Mouse (Mus musculus) kidney, postnatal 0 days (tissue): ENCODE measurements around the gene Nid2. TPM values are rescaled to one million over a fixed set of nuclear protein-coding genes. Genes with fewer than 3 reads are reported as not detected.
A peak's percentile ranks its signal among the peaks of the same experiment; 100 is the strongest.

Source experiments
- ATAC-seq: fragments of 200-750 bp; cut with Nextera tagmentation; replicated peaks from 2 replicates; pipeline ENCODE4 v1.8.0; 2017; ENCODE audit warnings: low read depth, moderate number of reproducible peaks, moderate TSS enrichment, moderate library complexity; ENCODE audit not compliant: low FRiP score
- DNase-seq: peaks from one replicate; pipeline ENCODE4 v3.0.0-alpha.2; 2016; ENCODE audit warnings: low spot score
- H3K27ac ChIP-seq: fragments of 300-500 bp; sonication (generic); 2 replicates; pipeline ENCODE4 v1.5.1; 2014; ENCODE audit warnings: mild to moderate bottlenecking
- H3K27me3 ChIP-seq: fragments of 300-500 bp; sonication (generic); 2 replicates; pipeline ENCODE4 v1.6.1; 2014; ENCODE audit warnings: low read length, mixed read lengths; ENCODE audit not compliant: insufficient read depth
- H3K36me3 ChIP-seq: fragments of 300-500 bp; sonication (generic); 2 replicates; pipeline ENCODE4 v1.6.1; 2014; ENCODE audit warnings: low read length, mixed read lengths; ENCODE audit not compliant: insufficient read depth
- H3K4me1 ChIP-seq: fragments of 300-500 bp; sonication (generic); replicated peaks from 2 replicates; pipeline ENCODE4 v1.6.1; 2014; ENCODE audit warnings: antibody characterized with exemption, low read length, mixed read lengths; ENCODE audit not compliant: insufficient read depth
- H3K4me2 ChIP-seq: fragments of 300-500 bp; sonication (generic); 2 replicates; pipeline ENCODE4 v1.6.1; 2014; ENCODE audit warnings: mild to moderate bottlenecking, low read length, moderate library complexity, mixed read lengths
- H3K4me3 ChIP-seq: fragments of 300-500 bp; sonication (generic); replicated peaks from 2 replicates; pipeline ENCODE4 v1.5.1; 2014; ENCODE audit warnings: low read depth, low read length
- H3K9ac ChIP-seq: fragments of 300-500 bp; sonication (generic); 2 replicates; pipeline ENCODE4 v1.6.1; 2014; ENCODE audit warnings: low read depth, low read length
- H3K9me3 ChIP-seq: fragments of 300-500 bp; sonication (generic); replicated peaks from 2 replicates; pipeline ENCODE4 v1.6.1; 2016; ENCODE audit warnings: low read length, inconsistent platforms, mixed read lengths
- CTCF ChIP-seq: IDR thresholded peaks from 2 replicates; pipeline ENCODE4 v1.5.1; 2016; ENCODE audit warnings: antibody characterized with exemption, low read depth, mild to moderate bottlenecking, moderate library complexity
- WGBS: fragments of 180-500 bp; shearing (Covaris S2); extraction: QIAGEN DNeasy Blood & Tissue Kit; methylation state at CpG from one replicate; pipeline ENCODE4 v1.1.7; 2014; 5-methylcytosine and 5-hydroxymethylcytosine counted together
- polyA plus RNA-seq: library from polyadenylated mRNA; unstranded; fragments of >200 nt; fragmentation: Nextera tagmentation; extraction: Ambion mirVana; gene quantifications from 2 replicates; pipeline ENCODE4 v1.2.1, GENCODE M21; 2015

The Nid2 gene
- polyA plus RNA-seq, 1 experiment from 2014 or later, result 65.3 TPM

GRCm38 (mm10) chr14:19740147-19740738 is 10.8 kb upstream of the Nid2 start:
- Histone ChIP-seq H3K4me1 (peaks cover 11% of the 10 kb centered on the region; the same call in 1 of the 2 replicates), H3K9me3 (no peaks in the 10 kb centered on the region), H3K9ac (no peak overlapping the region), H3K4me3 (no peak overlapping the region), H3K36me3 (no peaks in the 10 kb centered on the region), H3K27me3 (no peaks in the 10 kb centered on the region), H3K27ac (no peak overlapping the region), H3K4me2 (no peak overlapping the region)
- no peak for ATAC-seq
- no peak for DNase-seq
- 77% methylated on average over 6 of the region's 6 CpGs for WGBS
- TF ChIP-seq CTCF, result no peak

GRCm38 (mm10) chr14:19744876-19745275 is 6.2 kb upstream of the Nid2 start:
- ATAC-seq, result peak; percentile 49; the same call in 1 of the 2 replicates
- Histone ChIP-seq H3K4me2 (no peak overlapping the region), H3K4me1 (peaks cover 22% of the 10 kb centered on the region), H3K27ac (no peak overlapping the region), H3K27me3 (no peaks in the 10 kb centered on the region), H3K4me3 (no peak overlapping the region), H3K36me3 (no peaks in the 10 kb centered on the region), H3K9me3 (no peaks in the 10 kb centered on the region), H3K9ac (no peak overlapping the region)
- peak; percentile 83 for DNase-seq
- 36% methylated on average over 5 of the region's 5 CpGs for WGBS
- no peak for TF ChIP-seq CTCF

- WGBS, result 40% methylated on average over 2 of the region's 2 CpGs
- no peaks in the 10 kb centered on the region for H3K36me3 ChIP-seq
- DNase-seq, result peak; percentile 71
- no peaks in the 10 kb centered on the region for H3K27me3 ChIP-seq
- H3K27ac ChIP-seq, result no peak overlapping the region
- no peak for TF ChIP-seq CTCF
- ATAC-seq, result no peak
- H3K4me1 ChIP-seq, result peaks cover 32% of the 10 kb centered on the region
- H3K4me2 ChIP-seq, result no peak overlapping the region
- no peak overlapping the region for H3K9ac ChIP-seq
- no peaks in the 10 kb centered on the region for H3K9me3 ChIP-seq
- no peak overlapping the region for H3K4me3 ChIP-seq
These were observed 4.8 kb upstream of the Nid2 start for GRCm38 (mm10) chr14:19746232-19746631.

GRCm38 (mm10) chr14:19746731-19747130 is 4.3 kb upstream of the Nid2 start:
- TF ChIP-seq CTCF, result no peak
- DNase-seq (no peak), ATAC-seq (no peak)
- peaks cover 32% of the 10 kb centered on the region for H3K4me1 ChIP-seq
- H3K36me3 ChIP-seq, result no peaks in the 10 kb centered on the region
- H3K4me3 ChIP-seq, result no peak overlapping the region
- WGBS, result 83% methylated on average over 2 of the region's 2 CpGs
- no peak overlapping the region for H3K4me2 ChIP-seq
- H3K9me3 ChIP-seq, result no peaks in the 10 kb centered on the region
- H3K27me3 ChIP-seq, result no peaks in the 10 kb centered on the region
- no peak overlapping the region for H3K27ac ChIP-seq
- H3K9ac ChIP-seq, result no peak overlapping the region

- H3K9ac ChIP-seq, result no peak overlapping the region
- TF ChIP-seq CTCF, result no peak
- H3K4me3 ChIP-seq, result no peak overlapping the region
- WGBS, result 72% methylated on average over 2 of the region's 2 CpGs
- no peaks in the 10 kb centered on the region for H3K27me3 ChIP-seq
- no peak overlapping the region; the same call in 1 of the 2 replicates for H3K27ac ChIP-seq
- H3K4me1 ChIP-seq, result peaks cover 28% of the 10 kb centered on the region
- no peak overlapping the region for H3K4me2 ChIP-seq
- no peak for DNase-seq
- no peak for ATAC-seq
- H3K36me3 ChIP-seq, result no peaks in the 10 kb centered on the region
- H3K9me3 ChIP-seq, result no peaks in the 10 kb centered on the region
These were observed 1.3 kb upstream of the Nid2 start for GRCm38 (mm10) chr14:19749743-19750142.

- TF ChIP-seq CTCF, result no peak
- peak; percentile 67 for DNase-seq
- Histone ChIP-seq H3K4me3 (peak overlapping the region; percentile 65), H3K27ac (peak overlapping the region; percentile 85), H3K4me2 (peak overlapping the region; percentile 90), H3K36me3 (no peaks in the 10 kb centered on the region), H3K27me3 (no peaks in the 10 kb centered on the region), H3K4me1 (peaks cover 27% of the 10 kb centered on the region), H3K9ac (peak overlapping the region; percentile 54; the same call in 1 of the 2 replicates), H3K9me3 (no peaks in the 10 kb centered on the region)
- ATAC-seq, result peak; percentile 29
- WGBS, result 3% methylated on average over 26 of the region's 26 CpGs
These were observed 547 bp upstream of the Nid2 start for GRCm38 (mm10) chr14:19750411-19751024.
